In the genomic region with DNA sequence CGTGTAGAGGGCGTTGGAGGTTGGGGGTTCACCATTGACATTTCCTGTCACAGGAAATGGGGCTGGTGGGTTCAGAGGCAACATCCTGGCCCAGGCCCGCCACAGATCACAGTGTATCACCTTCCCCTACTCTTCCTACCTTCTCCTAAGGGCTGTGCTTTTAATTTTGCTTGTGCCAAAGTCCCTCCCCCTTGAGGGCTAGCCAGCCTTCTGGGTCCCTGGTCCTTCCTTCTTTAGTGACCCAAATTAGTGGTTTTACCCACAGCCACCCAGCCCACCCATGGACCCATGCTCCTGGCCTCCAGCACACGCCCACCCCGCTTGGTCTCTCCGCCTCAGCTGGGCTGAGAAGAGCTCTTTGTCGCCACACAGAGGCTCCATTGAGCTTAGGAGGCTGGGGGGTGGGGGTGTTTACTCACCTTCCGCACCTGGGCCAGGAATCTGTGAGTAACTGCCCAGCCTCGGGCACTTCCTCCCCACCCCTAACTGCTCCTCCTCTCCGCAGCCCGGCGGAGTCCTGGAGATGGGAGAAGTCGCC, we compare ENCODE assay signal across 8 mouse cellular contexts. TPM values are rescaled to one million over a fixed set of nuclear protein-coding genes. Genes with fewer than 3 reads are reported as not detected.
A peak's percentile ranks its signal among the peaks of the same experiment; 100 is the strongest.
DNase-seq lines count a peak whose midpoint lies in the region; ATAC-seq lines count a peak whose summit lies in the region.

No protein-coding gene starts in this region.

- peaks cover 33% of the 10 kb centered on the region for H3K4me1 ChIP-seq in neural tube, embryonic 12.5 days
- H3K4me1 ChIP-seq in lung, embryonic 16.5 days (replicated peaks; ENCODE audit: control insufficient read depth, insufficient read depth, low read length): peaks cover 31% of the 10 kb centered on the region

- 31% methylated on average over 13 of the region's 13 CpGs for whole genome bisulfite sequencing in neural tube, embryonic 12.5 days
- 14% methylated on average over 13 of the region's 13 CpGs for WGBS in lung, embryonic 16.5 days

- no peaks in the 10 kb centered on the region for H3K9me3 ChIP-seq in neural tube, embryonic 12.5 days
- H3K9me3 ChIP-seq in lung, embryonic 16.5 days (ENCODE audit: control insufficient read depth, low read length): no peaks in the 10 kb centered on the region

- peaks cover 25% of the 10 kb centered on the region for H3K36me3 ChIP-seq in neural tube, embryonic 12.5 days
- peaks cover 7% of the 10 kb centered on the region for H3K36me3 ChIP-seq in lung, embryonic 16.5 days (ENCODE audit: control insufficient read depth, insufficient read depth, low read length)

- H3K9ac ChIP-seq in neural tube, embryonic 12.5 days: peak overlapping the region; percentile 42; the same call in 1 of the 2 replicates
- H3K9ac ChIP-seq in lung, embryonic 16.5 days (ENCODE audit: low read length): peak overlapping the region; percentile 48

- no peak overlapping the region for H3K4me3 ChIP-seq in neural tube, embryonic 12.5 days
- peak overlapping the region; percentile 20 for H3K4me3 ChIP-seq in lung, embryonic 16.5 days (ENCODE audit: low read length)

- intact Hi-C loops in left cerebral cortex, postnatal 36 days (cut with DNase I): no loop called here

- no peak overlapping the region for H3K27ac ChIP-seq in neural tube, embryonic 12.5 days
- H3K27ac ChIP-seq in lung, embryonic 16.5 days (ENCODE audit: low read length): peak overlapping the region; percentile 50

- H3K27me3 ChIP-seq in neural tube, embryonic 12.5 days (replicated peaks): no peaks in the 10 kb centered on the region
- no peaks in the 10 kb centered on the region for H3K27me3 ChIP-seq in lung, embryonic 16.5 days (ENCODE audit: control insufficient read depth, insufficient read depth, low read depth, low read length)

- peak overlapping the region; percentile 19; the same call in 1 of the 2 replicates for H3K4me2 ChIP-seq in neural tube, embryonic 12.5 days (replicated peaks)
- peak overlapping the region; percentile 37 for H3K4me2 ChIP-seq in lung, embryonic 16.5 days (ENCODE audit: low read depth, low read length)

- no peak for ATAC-seq in neural tube, embryonic 12.5 days (ENCODE audit: low FRiP score, low read depth)
- peak; percentile 24; the same call in 1 of the 2 replicates for ATAC-seq in lung, embryonic 16.5 days (ENCODE audit: low read depth)

- DNase-seq in neural tube, embryonic 10.5 days (ENCODE audit: extremely low spot score, low spot score): no peak
- peak; percentile 61 for DNase-seq in forelimb bud, embryonic 11.5 days (ENCODE audit: low read depth, low spot score)
- DNase-seq in thymus, postnatal 0 days (ENCODE audit: low spot score): peak; percentile 86
- no peak for DNase-seq in left cerebral cortex, postnatal 36 days (ENCODE audit: low spot score in 2 of 2)
- DNase-seq in cerebellum, adult 11-12 months: no peak
- DNase-seq in cerebellum, adult 18-20 months: no peak

RNA-seq across cellular contexts. Expression of a gene that starts 4.6 kb away (rescaled TPM):
- polyA plus RNA-seq in neural tube, embryonic 12.5 days (2016; fragmentation: Nextera tagmentation; extraction: Ambion mirVana): 84.4 and 89.5 TPM in 2 replicates
- polyA plus RNA-seq in lung, embryonic 16.5 days (2015; fragmentation: Nextera tagmentation; extraction: Ambion mirVana): 119 and 126 TPM in 2 replicates
- 244 and 341 TPM in 2 replicates for polyA plus RNA-seq in thymus, postnatal 0 days (2015; fragmentation: Nextera tagmentation; extraction: Ambion mirVana)
- total RNA-seq in left cerebral cortex, postnatal 36 days (2021): 10 to 100 TPM; 58.2 to 98.5 TPM

RNA-seq across cellular contexts. Expression of a gene that starts 10.1 kb away (rescaled TPM):
- 0.13 and 0.32 TPM in 2 replicates for polyA plus RNA-seq in neural tube, embryonic 12.5 days (2016; fragmentation: Nextera tagmentation; extraction: Ambion mirVana)
- 0.62 and 0.78 TPM in 2 replicates for polyA plus RNA-seq in lung, embryonic 16.5 days (2015; fragmentation: Nextera tagmentation; extraction: Ambion mirVana)
- polyA plus RNA-seq in thymus, postnatal 0 days (2015; fragmentation: Nextera tagmentation; extraction: Ambion mirVana): 1.1 and 1.5 TPM in 2 replicates
- under 1 TPM; 0.49 to 0.54 TPM for total RNA-seq in left cerebral cortex, postnatal 36 days (2021)

RNA-seq across cellular contexts. Expression of a gene that starts 23.1 kb away (rescaled TPM):
- 1,340 and 1,344 TPM in 2 replicates for polyA plus RNA-seq in neural tube, embryonic 12.5 days (2016; fragmentation: Nextera tagmentation; extraction: Ambion mirVana)
- polyA plus RNA-seq in lung, embryonic 16.5 days (2015; fragmentation: Nextera tagmentation; extraction: Ambion mirVana): 2,580 and 2,777 TPM in 2 replicates
- polyA plus RNA-seq in thymus, postnatal 0 days (2015; fragmentation: Nextera tagmentation; extraction: Ambion mirVana): 2,922 and 3,108 TPM in 2 replicates
- 100 to 1,000 TPM; 456 to 499 TPM for total RNA-seq in left cerebral cortex, postnatal 36 days (2021)

RNA-seq across cellular contexts. Expression of a gene that starts 37.0 kb away (rescaled TPM):
- polyA plus RNA-seq in neural tube, embryonic 12.5 days (2016; fragmentation: Nextera tagmentation; extraction: Ambion mirVana): 0.75 and 0.84 TPM in 2 replicates
- not detected in 2 replicates for polyA plus RNA-seq in lung, embryonic 16.5 days (2015; fragmentation: Nextera tagmentation; extraction: Ambion mirVana)
- not detected in 2 replicates for polyA plus RNA-seq in thymus, postnatal 0 days (2015; fragmentation: Nextera tagmentation; extraction: Ambion mirVana)
- not detected for total RNA-seq in left cerebral cortex, postnatal 36 days (2021)

RNA-seq across cellular contexts. Expression of a gene that starts 37.4 kb away (rescaled TPM):
- polyA plus RNA-seq in neural tube, embryonic 12.5 days (2016; fragmentation: Nextera tagmentation; extraction: Ambion mirVana): not detected in 2 replicates
- not detected in 2 replicates for polyA plus RNA-seq in lung, embryonic 16.5 days (2015; fragmentation: Nextera tagmentation; extraction: Ambion mirVana)
- polyA plus RNA-seq in thymus, postnatal 0 days (2015; fragmentation: Nextera tagmentation; extraction: Ambion mirVana): 0.08 and 0.10 TPM in 2 replicates
- total RNA-seq in left cerebral cortex, postnatal 36 days (2021): not detected

Comparison
In these comparisons a context has a peak if more than half of its experiments do, and no peak if none do; other contexts are left out.
1. DNase-seq: peak in forelimb bud, embryonic 11.5 days (single experiment) and thymus, postnatal 0 days (single experiment); none in neural tube, embryonic 10.5 days (single experiment), left cerebral cortex, postnatal 36 days (0 of 2), cerebellum, adult 11-12 months (single experiment) and cerebellum, adult 18-20 months (0 of 2).